Mouse (Mus musculus): ENCODE data around the gene Myo10. TPM values are rescaled to one million over a fixed set of nuclear protein-coding genes. Genes with fewer than 3 reads are reported as not detected.

Gene Myo10
- polyA plus RNA-seq, 1 experiment from 2014 or later = 42.5 TPM

- Histone ChIP-seq H3K4me1 (replicated peaks) (peaks cover 63% of the 10 kb centered on the region), H3K36me3 (peaks cover 10% of the 10 kb centered on the region), H3K4me2 (no peak overlapping the region), H3K4me3 (replicated peaks) (no peak overlapping the region), H3K27me3 (no peaks in the 10 kb centered on the region), H3K27ac (no peak overlapping the region), H3K9ac (replicated peaks) (no peak overlapping the region), H3K9me3 (no peaks in the 10 kb centered on the region)
- no peak for ATAC-seq (ENCODE audit: insufficient number of reproducible peaks, insufficient read depth, low FRiP score, low TSS enrichment, low read depth)
- WGBS = 46% methylated on average over 3 of the region's 3 CpGs
Measured at GRCm38 (mm10) chr15:25679081-25679480, 56.8 kb downstream of the Myo10 start.

- Histone ChIP-seq H3K27ac (no peak overlapping the region), H3K4me3 (replicated peaks) (no peak overlapping the region), H3K9ac (replicated peaks) (no peak overlapping the region), H3K36me3 (peaks cover 7% of the 10 kb centered on the region), H3K27me3 (no peaks in the 10 kb centered on the region), H3K9me3 (no peaks in the 10 kb centered on the region), H3K4me2 (no peak overlapping the region), H3K4me1 (replicated peaks) (peaks cover 63% of the 10 kb centered on the region)
- WGBS = 68% methylated on average over 4 of the region's 4 CpGs
- no peak for ATAC-seq (ENCODE audit: insufficient number of reproducible peaks, insufficient read depth, low FRiP score, low TSS enrichment, low read depth)
Measured at GRCm38 (mm10) chr15:25679616-25680015, 57.3 kb downstream of the Myo10 start.

DNA sequence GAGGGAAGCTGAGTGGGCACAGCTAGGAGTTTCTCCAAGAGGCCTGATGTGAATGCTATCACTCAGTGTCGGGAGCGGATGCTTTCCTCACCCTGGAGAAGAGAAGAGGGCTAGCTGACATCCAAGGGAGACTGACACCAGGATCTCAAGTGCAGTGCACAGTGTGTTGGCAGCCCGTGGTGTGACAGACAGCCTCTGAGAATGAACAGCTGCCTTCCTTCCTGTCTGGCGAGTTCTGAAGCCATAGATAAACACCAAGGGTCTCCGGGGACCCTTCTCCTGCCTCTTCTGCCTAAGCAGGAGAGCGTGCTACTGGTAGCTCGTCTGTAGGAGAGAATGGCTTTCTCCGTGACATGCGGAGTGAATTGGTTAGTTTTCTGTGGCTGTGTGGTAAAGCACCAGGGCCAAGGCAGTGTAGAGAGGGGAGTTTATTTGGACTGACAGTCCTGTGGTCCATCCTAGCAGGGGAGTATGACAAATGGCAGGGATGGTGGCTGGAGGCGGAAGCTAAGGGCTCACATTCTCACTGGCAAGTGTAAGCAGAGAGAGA, 58.0 kb downstream of the Myo10 start:
- Histone ChIP-seq H3K36me3 (no peaks in the 10 kb centered on the region), H3K9ac (replicated peaks) (no peak overlapping the region), H3K4me1 (replicated peaks) (peaks cover 63% of the 10 kb centered on the region), H3K9me3 (no peaks in the 10 kb centered on the region), H3K27me3 (no peaks in the 10 kb centered on the region), H3K4me2 (no peak overlapping the region), H3K27ac (peak overlapping the region; percentile 17; the same call in 1 of the 2 replicates), H3K4me3 (replicated peaks) (no peak overlapping the region)
- no peak for ATAC-seq (ENCODE audit: insufficient number of reproducible peaks, insufficient read depth, low FRiP score, low TSS enrichment, low read depth)
- 55% methylated on average over 10 of the region's 10 CpGs for WGBS

- H3K9me3 ChIP-seq = no peaks in the 10 kb centered on the region
- 52% methylated on average over 13 of the region's 13 CpGs for WGBS
- 0 out of 2 replicates have a peak, but pooled peaks cover 4% of the 10 kb centered on the region for H3K36me3 ChIP-seq
- no peak overlapping the region for H3K4me3 ChIP-seq (replicated peaks)
- peaks cover 37% of the 10 kb centered on the region for H3K4me1 ChIP-seq (replicated peaks)
- no peak overlapping the region for H3K27ac ChIP-seq
- no peaks in the 10 kb centered on the region for H3K27me3 ChIP-seq
- no peak overlapping the region for H3K9ac ChIP-seq (replicated peaks)
- H3K4me2 ChIP-seq = no peak overlapping the region
- no peak for ATAC-seq (ENCODE audit: insufficient number of reproducible peaks, insufficient read depth, low FRiP score, low TSS enrichment, low read depth)
Measured at GRCm38 (mm10) chr15:25682953-25683507, 60.7 kb downstream of the Myo10 start.

DNA sequence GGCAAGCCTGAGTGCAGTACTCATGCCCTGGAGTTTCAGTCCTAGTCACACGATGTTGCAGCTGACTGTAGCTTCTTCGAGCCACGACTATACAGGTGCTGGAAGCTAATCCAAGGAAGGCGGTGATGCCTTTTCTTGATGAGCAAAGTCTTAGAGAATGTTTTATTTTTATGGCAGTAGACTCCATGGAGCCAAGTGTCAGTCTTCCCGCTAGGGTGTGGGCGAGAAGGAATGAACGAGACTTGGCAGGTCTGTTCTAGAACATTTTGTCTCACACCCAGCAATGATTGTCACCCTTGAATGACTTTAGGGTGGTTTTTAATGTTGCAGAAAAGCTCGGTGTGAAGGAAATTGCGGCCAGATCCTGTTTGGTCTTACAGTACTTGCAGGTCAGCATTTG, 62.9 kb downstream of the Myo10 start:
- ATAC-seq (ENCODE audit: insufficient number of reproducible peaks, insufficient read depth, low FRiP score, low TSS enrichment, low read depth) = no peak
- H3K4me2 ChIP-seq = no peak overlapping the region
- H3K4me3 ChIP-seq (replicated peaks) = no peak overlapping the region
- peaks cover 35% of the 10 kb centered on the region for H3K4me1 ChIP-seq (replicated peaks)
- 0 out of 2 replicates have a peak, but pooled peaks cover 4% of the 10 kb centered on the region for H3K36me3 ChIP-seq
- H3K9me3 ChIP-seq = no peaks in the 10 kb centered on the region
- H3K9ac ChIP-seq (replicated peaks) = no peak overlapping the region
- H3K27ac ChIP-seq = no peak overlapping the region
- 61% methylated on average over 9 of the region's 9 CpGs for WGBS
- no peaks in the 10 kb centered on the region for H3K27me3 ChIP-seq

- Histone ChIP-seq H3K27me3 (no peaks in the 10 kb centered on the region), H3K4me1 (replicated peaks) (peaks cover 40% of the 10 kb centered on the region), H3K27ac (no peak overlapping the region), H3K36me3 (0 out of 2 replicates have a peak, but pooled peaks cover 4% of the 10 kb centered on the region), H3K4me3 (replicated peaks) (no peak overlapping the region), H3K4me2 (no peak overlapping the region), H3K9ac (replicated peaks) (no peak overlapping the region), H3K9me3 (no peaks in the 10 kb centered on the region)
- ATAC-seq (ENCODE audit: insufficient number of reproducible peaks, insufficient read depth, low FRiP score, low TSS enrichment, low read depth) = 0 out of 2 replicates have a peak, but pooled peaks have one; percentile 26
- 55% methylated on average over 9 of the region's 9 CpGs for WGBS
Measured at GRCm38 (mm10) chr15:25688424-25689283, 66.3 kb downstream of the Myo10 start.

- Histone ChIP-seq H3K27ac (no peak overlapping the region), H3K4me3 (replicated peaks) (no peak overlapping the region), H3K27me3 (no peaks in the 10 kb centered on the region), H3K9ac (replicated peaks) (no peak overlapping the region), H3K9me3 (no peaks in the 10 kb centered on the region), H3K4me1 (replicated peaks) (peaks cover 47% of the 10 kb centered on the region), H3K36me3 (0 out of 2 replicates have a peak, but pooled peaks cover 10% of the 10 kb centered on the region), H3K4me2 (no peak overlapping the region)
- 84% methylated on average over 8 of the region's 8 CpGs for WGBS
- peak; percentile 36; the same call in 1 of the 2 replicates for ATAC-seq (ENCODE audit: insufficient number of reproducible peaks, insufficient read depth, low FRiP score, low TSS enrichment, low read depth)
Measured at GRCm38 (mm10) chr15:25689477-25689876, 67.2 kb downstream of the Myo10 start.

DNA sequence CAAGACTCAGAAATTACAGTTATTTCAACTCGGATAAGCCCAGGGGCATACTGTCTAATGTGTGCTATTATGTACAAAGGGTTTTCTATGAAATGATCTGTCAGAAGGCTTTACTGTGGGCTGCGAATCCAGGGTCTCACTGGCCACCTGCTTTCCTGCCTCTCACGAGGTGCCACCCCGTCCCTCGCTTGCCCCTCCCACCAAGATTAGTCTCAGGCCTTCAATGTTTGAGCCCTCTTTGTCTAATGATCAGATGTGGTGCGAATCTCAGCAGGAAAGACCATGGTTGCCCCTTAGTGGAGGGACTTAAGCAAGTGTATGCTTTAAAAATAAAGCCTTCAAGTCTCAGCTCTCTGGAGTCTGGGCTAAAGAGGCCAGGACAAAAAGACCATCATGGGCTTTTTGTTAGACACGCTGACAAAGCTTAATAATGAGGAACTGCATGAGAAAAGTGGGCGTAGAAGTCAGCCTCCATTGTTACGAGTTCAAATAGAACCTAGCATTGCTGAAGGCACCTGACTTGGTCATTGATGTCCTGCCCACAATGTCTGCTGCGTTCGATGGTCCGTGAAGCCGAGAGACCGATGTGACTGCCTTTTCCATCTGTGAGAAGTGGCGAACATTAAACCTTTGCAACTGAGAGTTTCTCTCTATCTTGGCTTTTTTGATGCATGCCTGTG, 67.9 kb downstream of the Myo10 start:
- Histone ChIP-seq H3K9ac (replicated peaks) (no peak overlapping the region), H3K4me1 (replicated peaks) (peaks cover 49% of the 10 kb centered on the region), H3K4me2 (no peak overlapping the region), H3K27me3 (no peaks in the 10 kb centered on the region), H3K36me3 (0 out of 2 replicates have a peak, but pooled peaks cover 10% of the 10 kb centered on the region), H3K9me3 (no peaks in the 10 kb centered on the region), H3K27ac (no peak overlapping the region), H3K4me3 (replicated peaks) (no peak overlapping the region)
- WGBS = 76% methylated on average over 15 of the region's 15 CpGs
- no peak for ATAC-seq (ENCODE audit: insufficient number of reproducible peaks, insufficient read depth, low FRiP score, low TSS enrichment, low read depth)

GRCm38 (mm10) chr15:25690746-25691105, 68.4 kb downstream of the Myo10 start:
- Histone ChIP-seq H3K36me3 (0 out of 2 replicates have a peak, but pooled peaks cover 10% of the 10 kb centered on the region), H3K4me1 (replicated peaks) (peaks cover 49% of the 10 kb centered on the region), H3K27ac (no peak overlapping the region), H3K4me3 (replicated peaks) (no peak overlapping the region), H3K9ac (replicated peaks) (no peak overlapping the region), H3K4me2 (no peak overlapping the region), H3K27me3 (no peaks in the 10 kb centered on the region), H3K9me3 (no peaks in the 10 kb centered on the region)
- ATAC-seq (ENCODE audit: insufficient number of reproducible peaks, insufficient read depth, low FRiP score, low TSS enrichment, low read depth) = no peak
- WGBS = 86% methylated on average over 4 of the region's 4 CpGs

GRCm38 (mm10) chr15:25692254-25692950, 70.1 kb downstream of the Myo10 start:
- Histone ChIP-seq H3K4me2 (no peak overlapping the region), H3K9me3 (no peaks in the 10 kb centered on the region), H3K4me1 (replicated peaks) (peaks cover 49% of the 10 kb centered on the region), H3K27ac (no peak overlapping the region), H3K36me3 (0 out of 2 replicates have a peak, but pooled peaks cover 6% of the 10 kb centered on the region), H3K4me3 (replicated peaks) (no peak overlapping the region), H3K9ac (replicated peaks) (no peak overlapping the region), H3K27me3 (no peaks in the 10 kb centered on the region)
- no peak for ATAC-seq (ENCODE audit: insufficient number of reproducible peaks, insufficient read depth, low FRiP score, low TSS enrichment, low read depth)
- 54% methylated on average over 21 of the region's 21 CpGs for WGBS
